Mouse (Mus musculus) embryo, embryonic 10 days (tissue): ENCODE results near the gene Tmem44.

ENCODE experiments used
- DNase-seq: peaks from one replicate; pipeline ENCODE4 v3.0.0-alpha.2; 2015; ENCODE audit warnings: low spot score

The Tmem44 gene

DNA sequence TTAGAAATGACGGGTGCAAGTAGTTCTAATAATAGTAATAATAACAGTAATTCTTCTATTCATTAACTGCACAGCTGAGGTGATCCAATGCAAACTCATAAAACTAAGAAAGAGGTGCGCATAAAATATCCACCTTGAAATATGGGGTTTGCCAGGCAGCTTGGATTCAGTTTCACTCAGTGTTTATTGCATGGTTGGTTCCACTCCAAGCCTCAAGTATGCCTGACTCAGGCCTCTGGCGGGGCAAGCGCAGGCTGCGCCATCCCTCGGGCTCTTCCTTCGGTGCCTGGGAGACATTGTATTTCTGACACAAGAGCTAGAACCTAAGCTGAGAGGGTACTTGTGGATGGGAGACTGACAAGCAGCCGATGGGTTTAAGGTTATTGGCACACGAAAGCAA, 32.0 kb downstream of the Tmem44 start:
- DNase-seq: no peak

DNA sequence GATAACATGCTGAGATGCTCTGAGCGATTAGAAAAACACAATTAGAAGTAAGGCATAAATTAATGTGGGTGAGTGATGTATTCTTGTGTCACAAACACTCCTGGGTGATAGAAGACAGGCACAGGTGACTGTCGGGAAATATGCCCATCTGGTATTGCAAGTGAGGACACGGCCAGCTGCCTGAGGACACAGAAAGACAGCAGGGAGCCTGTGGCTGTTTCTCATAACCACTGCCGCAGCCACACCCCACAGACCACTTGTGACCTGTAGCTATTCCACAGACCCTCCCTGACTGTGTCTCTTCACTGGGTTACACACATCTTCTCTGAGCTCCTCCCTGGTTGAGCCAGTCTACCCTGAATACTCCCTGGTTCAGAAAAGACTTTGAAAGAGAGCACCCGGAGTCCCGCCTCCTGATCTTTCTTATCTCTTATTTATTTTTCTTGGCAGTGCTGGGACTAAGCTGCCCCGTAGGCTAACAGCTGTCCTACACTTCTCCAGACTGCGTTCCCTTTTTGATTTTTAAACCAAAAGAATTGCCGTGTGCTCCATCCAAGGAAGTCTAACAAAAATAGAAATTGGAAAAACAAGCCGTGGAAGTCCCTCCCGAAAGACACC, 32.9 kb downstream of the Tmem44 start:
- DNase-seq: no peak

DNA sequence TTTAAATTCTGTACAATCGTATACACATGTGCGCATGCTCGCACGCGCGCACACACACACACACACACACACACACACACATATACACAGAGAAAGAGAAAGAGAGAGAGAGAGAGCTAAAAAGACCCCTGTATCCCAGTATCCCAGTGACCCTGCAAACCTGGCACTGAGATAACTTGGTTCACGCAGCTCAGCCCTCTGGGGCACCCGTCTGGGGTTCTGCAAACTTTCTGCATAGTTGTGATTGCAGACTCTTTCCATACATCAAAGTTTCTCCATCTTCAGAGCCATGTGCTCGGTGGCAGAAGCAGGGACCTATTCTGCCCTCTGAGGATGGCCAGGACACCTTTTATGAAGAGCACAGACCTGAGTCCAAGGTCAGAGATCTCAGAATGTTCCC, 33.6 kb downstream of the Tmem44 start:
- no peak for DNase-seq

DNA sequence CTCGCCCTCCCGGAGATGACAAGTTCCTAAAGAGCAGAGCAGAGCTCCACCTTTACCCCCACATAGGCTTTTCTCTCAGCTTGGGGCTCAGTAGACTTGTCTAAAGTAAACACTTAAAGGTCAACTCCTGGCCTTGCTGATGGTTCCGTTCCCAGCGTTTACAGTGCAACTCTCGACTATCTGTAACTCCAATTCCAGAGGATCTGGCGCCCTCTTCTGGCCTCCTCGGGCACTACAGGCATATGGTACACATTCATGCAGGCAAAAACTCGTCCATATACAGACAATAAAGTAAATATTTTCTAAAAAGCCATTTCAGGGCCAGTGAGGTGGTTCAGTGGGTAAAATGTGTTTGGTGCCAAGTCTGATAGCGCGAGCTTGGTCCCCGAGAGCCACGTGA, 35.2 kb downstream of the Tmem44 start:
- no peak for DNase-seq

DNA sequence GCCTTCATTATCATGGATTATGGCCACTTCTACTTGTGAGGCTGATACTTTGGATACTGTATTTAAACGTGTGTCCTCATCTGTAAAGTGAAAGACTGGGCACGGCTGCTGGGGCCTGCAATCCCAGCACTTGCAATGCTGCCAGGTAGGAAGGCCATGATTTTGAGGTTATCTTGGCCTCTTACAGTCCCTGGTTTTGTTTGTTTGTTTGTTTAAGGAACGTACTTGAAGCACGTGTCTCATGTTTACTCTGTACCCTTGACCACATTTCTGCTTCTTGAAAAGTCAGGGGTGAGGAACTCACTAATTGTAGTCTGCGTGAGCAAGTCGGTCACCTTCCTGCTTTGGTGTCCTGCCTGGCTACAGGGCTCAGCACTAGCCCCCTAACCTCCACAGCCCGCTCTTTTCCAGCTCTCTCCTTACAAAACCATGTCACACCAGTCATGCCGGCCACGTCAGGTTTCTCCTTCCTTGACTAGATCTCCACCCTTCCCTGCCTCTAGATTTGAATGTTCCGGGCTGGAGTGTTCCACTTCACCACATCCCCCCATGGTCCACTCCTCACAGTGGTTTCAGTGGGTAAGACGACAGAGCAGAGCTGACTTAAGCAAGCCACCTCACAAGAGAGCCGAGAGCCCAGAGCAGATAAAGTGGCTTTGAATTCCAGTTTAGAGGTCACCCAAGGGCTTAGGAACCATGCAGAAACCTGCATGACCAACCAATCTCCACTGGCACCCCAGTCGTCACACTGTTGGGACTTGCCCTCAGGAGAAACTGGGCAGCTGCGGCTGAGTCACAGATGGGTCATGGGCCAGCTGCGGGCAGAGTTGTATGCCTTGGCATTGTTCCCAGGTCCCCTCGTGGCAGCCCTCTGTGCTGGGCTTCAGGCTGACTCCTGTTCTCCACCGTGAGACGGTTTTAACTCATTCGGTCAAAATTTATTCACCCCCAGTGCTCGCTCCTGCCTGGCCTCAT, 37.3 kb downstream of the Tmem44 start:
- DNase-seq: no peak

DNA sequence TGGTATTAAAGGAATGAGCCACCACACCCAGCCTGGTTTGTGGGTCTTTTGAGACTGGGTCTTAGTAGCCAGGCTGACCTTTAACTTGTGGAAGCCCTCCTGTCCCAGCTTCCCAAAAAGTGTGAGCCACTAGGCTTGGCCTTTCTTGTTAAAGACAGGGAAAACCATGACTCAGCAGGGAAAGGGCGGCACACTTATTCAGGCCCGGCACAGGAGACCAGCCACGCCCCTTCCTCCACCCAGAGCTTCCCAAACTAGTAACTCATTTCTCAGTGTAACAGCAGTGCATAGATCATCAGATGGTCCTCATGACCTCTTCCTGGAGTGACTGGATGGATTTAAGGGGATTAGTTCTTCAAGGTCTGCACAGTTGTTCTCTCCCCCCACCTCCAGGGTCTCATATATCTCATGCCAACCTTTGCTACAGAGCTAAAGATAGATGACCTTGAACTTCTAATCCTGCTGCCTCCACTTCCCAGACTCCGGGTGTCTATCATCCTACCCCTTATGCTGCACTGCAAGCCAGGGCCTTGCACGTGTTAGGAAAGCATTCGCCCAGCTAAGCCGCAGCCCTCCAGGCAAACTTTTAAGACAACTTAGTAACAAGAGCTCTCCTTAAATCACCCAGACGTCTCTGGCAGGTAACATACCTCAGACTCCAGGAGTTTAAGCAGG, 38.1 kb downstream of the Tmem44 start:
- peak; percentile 63 for DNase-seq

DNA sequence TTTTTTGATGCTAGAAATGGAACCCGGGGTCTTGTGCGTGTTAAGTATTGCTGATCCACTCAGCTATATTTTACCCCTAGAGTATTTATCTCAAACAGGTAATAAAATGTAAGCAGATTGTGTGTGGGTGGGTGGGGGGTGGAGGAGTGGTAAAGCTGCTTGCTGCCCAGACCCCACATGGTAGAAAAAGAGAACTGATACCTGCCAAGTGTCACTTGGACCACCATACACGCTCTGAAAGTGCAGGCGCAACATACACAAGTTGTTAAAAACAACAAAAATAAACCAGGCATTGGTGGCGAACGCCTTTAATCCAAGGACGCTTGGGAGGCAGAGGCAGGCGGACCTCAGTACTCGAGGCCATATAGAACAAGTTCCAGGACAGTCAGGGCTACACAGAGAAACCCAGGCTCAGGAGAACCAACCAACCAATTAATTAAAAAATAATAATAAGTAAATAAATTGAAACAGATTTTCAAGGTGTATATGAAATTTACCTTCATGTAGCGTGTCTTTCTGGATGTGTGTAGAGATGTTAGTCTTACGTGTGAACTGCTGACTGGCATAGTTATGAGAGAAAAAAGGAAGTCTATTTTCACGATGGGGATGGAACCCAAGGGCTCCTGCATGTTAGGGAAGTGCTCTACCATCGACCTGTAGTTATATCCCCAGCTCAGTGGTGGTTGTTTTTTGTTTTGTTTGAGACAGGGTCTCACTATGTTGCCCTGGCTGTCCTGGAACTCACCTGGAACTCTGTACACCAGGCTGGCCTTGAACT, 38.9 kb downstream of the Tmem44 start:
- no peak for DNase-seq

DNA sequence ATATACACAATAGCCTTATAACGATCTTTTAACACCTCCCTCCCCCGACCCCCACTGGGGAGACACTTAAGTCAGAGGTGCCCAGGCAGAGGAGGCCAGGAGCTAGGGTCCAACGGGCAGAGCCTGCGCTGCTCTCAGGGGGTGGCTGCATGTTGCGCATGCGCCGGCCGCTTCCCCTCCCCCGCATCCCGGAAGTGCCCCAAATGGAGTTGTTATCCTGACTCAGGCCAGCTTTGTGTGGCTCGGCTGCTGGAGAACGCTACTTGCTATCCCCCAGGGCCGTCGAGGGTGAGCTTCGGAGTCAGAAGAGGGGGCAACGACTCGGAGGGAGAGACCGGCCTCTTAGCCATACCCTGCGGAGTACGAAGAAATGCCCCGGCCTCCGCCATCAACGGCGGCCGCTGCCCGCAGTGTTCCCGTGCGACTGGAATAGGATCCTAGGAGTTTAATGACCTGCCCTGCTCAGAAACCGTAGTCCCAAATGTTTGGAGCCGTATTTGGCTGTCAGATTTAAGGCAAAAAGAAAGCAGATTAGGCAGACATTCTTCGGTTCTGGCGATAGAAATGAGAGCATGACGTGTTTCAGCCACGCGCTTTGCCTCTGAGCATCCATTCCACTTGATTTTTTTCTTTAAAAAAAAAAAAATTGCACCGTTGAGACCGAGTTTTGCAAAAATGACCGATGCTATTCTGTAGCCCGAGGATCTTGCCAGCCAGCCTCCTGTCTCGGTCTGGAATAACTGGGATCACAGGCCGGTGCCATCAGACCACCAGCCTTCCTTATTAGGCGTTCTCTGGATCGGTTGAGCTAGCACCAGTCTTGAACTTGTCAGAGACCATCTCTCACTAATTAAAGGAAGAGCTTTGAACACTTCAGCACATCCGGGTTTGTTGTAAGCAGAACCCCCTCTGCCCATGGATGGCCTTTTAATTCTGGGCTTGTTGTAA, 39.9 kb downstream of the Tmem44 start:
- DNase-seq: peak; percentile 93

DNA sequence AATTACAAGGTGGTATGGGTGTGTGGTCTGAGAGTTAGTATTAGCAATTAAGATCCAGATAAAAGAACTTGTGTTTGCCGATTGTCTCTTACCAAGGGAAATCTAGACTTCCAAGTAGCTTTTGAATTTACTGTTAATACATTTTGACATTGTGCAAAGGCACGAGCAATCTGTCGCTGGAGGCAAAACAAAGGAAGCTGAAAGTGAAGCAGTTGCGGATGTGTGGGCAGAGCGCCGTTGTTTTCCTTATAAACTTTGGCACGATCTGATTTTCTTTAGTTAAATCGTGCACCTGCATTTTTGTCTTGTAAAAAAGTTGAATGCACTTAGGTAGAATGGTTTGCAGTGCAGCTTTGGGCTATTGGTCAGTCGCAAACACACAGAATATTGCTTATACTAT, 40.6 kb downstream of the Tmem44 start:
- no peak for DNase-seq

DNA sequence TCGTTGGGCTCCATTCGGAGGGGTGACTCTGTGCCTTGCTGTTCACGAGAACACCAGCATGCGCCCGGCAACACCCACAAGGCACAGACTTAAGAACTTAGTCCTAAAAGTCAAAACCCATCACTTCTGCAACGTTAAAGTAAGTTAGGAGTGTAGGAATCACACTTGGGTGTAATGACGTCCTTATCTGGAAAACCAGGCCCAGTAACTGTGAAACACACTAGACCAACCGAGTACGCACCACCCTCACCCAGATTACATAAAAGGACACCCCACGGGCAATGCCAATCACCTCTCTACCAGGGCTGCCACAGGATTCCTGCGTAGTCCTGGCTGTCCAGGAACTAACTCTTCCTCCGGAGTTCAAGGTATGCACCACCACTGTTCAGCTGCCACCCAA, 41.3 kb downstream of the Tmem44 start:
- DNase-seq: no peak

DNA sequence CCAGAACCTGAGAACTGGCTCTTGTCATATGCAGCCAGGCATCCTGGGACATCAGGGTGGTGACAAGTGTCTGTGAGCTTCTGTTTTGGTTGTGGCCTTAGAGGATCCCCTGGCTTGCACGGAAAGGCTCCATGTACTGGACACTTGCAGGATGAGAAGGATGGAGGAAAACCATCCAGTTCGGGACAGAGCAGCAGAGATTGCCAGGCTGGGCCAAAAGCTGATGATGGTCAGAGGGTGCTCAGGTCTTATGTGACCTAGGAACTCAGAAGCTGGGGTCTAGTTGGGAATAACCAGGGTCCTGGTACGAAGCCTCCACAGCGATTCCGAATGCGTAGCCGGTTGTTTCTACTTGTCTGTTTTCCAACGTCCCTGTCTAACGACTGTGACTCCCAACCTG, 41.9 kb downstream of the Tmem44 start:
- DNase-seq: no peak

DNA sequence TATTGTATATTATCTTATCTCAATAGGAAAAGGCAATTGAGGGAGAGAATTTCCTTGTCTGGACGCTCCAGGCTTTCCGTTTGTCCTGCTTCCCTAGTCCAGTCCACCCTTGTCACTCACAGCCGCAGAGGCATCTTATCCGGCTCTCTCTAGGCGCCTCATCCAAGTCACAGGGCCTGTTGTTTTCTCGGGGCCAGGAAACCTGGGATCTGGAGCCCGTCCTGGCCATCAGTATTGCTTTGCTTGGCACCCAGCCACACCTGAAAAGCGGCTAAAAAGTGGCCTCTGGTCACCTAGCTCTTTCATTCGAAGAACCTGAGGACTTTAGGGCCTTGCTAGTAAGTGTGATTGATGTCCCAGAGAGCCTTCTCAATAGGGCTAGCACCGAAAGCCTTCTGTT, 43.5 kb downstream of the Tmem44 start:
- no peak for DNase-seq

DNA sequence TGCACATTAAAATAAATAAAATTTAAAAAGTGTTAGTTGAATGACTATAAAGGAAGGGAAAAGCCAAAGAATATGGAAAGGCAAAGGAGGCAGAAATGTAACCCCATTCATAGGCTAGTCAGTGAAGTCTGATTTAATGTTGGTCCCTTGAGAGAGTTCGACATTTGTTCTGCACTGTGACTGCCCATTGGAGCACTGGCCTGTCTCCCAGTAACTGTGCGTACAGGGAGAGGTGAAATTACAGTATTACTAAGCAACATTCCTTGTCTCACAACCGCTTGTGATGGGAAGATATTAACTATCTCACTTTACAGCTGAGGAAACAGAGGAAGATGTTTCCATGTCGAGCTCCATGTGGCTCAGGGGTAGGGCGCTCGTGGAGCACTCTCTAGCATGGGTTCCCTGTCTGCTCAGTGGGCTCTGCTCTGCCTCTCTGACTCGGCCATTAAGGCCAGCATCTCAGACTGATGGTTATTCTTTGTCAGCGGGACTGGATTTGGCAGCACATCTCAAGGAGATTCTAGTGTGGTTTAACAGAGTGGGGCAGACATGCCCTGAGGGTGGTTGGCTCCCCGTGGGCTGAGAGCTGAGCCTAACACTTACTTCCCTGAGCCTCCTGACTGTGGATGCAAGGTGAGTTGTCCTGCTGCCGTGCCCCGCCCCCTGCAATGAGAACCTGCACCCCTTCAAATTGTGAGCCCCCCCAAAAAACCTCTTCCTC, 45.2 kb downstream of the Tmem44 start:
- DNase-seq: no peak

DNA sequence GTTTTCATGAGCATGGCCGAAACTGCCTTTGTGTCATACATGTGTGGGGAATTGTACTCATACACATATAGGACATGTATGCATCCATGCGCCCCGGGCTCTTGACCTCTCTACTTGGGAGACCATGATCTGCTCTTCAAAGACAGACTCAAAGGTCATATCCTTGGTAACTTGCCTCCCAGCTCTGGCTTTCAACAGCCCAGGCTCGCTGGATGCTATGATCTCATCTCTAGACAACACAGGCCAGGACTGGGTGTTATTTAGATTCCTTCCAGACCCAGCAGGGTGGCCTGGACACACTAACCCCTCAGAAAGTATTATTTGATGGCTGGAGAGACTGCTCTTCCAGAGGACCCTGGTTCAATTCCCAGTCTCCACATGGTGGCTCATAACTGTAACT, 45.8 kb downstream of the Tmem44 start:
- DNase-seq: no peak

DNA sequence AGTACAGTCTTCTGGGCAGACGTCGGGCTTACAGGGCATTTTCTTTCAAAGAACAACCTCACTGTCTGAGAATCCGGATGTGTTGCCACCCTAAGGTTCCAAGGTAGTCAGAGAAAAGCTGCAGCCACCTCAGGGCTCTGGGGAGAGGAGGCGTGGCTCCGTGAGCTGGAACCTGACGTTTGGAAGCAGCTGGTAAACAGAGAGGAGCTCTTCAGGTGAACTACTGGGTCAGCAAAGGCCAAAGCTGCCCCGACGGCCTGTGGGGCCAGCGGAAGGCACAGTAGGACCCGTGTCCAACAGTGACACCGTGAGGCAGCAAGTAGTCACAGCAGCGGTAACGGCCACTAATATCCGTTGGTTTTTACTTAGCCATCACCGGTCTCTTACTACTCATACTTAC, 46.7 kb downstream of the Tmem44 start:
- DNase-seq: peak; percentile 88

DNA sequence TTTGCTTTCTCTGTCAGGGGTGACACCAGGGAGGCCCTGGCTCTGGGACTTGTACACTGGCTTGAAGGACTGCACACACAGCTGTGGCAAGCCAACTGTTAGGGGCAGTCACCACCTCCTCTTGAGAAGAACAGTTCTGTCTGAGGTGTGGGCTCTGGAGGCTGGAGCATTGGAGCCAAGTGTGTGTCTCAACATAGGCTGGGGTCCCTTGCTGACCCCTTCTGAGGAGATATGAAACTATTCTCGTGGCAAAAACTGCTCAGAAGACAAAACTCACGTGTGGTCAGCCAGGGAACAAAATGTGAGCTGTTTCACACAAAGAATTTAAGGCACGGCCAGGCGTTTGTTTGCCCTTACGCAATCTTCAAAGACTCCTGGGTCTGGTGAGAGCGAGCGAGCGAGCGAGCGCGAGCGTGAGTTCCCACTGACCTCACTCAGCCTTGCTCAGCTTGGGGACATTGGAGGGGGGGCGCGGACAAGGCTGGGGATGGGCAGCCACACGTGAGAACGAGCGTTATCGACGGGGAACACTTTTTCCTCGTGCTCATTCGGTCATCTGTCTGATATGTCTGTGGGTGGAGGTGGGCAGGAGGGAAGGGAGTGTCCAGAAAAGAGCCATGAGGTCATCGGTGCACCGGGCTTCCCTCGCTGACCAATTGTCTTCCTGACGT, 48.3 kb downstream of the Tmem44 start:
- DNase-seq: peak; percentile 49

DNA sequence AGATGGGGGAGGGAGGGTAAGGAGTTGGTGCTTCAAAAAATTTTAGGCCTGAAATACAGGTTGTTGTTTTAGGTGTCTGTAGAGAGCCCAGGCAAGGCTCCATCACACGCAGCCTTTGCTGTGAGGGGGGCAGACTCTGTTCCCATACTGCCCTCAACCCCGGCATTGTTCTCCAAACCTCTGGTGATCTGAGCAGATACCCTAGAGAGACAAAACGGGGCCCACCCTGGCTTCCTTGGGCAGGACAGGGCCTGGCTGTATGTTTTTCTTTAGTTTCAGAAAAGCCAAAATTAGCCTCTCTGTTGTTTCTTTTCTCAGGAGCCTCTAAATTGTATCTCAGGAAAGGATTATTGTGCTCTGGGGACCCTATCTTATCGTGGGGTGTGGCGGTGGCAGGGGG, 49.0 kb downstream of the Tmem44 start:
- no peak for DNase-seq

DNA sequence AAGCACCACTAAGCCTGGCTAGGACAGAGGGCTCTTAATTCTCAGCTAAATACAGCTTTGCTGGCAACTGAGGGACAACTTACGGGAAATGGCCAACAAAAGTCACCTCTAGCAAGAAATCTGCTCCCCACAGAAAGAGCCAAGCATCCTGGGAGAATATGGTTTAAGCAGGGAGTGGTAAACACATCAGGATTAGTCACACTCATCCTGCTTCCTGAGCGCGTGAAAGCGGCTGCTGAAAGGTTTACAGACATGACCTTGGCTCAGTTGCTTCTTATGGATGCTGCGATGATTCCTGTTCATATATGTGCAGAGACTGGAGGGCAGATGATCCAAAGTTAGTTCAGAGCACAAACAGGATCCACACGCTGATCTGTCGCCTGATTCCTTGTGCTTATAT, 50.4 kb downstream of the Tmem44 start:
- no peak for DNase-seq

DNA sequence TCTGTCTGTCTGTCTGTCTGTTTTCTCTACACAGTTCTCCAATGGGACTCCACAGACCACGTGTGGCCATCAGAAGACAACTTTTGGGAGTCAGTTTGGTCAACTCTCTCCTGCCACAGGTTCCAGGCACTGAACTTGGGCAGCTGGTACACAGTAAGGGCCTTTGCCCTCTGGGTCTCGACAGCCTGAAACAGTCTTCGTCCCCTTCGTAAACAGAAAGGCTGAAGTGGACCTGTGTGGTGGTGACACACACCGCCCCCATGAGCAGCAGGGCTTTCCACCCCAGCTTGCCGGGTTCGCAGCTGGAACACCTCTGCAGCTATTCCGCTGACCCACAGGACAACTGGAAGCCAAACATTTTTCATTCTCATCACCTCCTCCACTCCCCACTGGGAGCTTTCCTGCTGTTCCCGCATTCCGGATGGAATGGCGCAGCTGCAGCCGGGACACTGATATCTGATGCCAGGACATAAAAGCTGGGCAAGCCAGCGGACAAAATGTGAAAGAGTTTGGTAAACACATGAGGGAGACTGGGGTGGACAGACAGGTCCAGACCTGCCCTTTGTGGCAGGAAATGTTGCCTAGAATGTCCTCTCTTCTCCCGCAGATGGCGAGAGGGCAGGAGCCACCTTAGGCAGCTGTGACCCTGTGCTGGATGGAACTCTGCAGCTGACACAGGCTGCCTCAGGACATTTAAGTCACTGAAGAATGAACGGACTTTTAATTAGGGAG, 51.4 kb downstream of the Tmem44 start:
- peak; percentile 65 for DNase-seq
